Mouse (Mus musculus): ENCODE measurements around the gene Gm42674. TPM values are rescaled to one million over a fixed set of nuclear protein-coding genes. Genes with fewer than 3 reads are reported as not detected.

Gene Gm42674
- not detected for total RNA-seq (2022)

- DNase-seq (ENCODE audit: low spot score in 2 of 2): no peak
Observed at GRCm38 (mm10) chr3:90601486-90602110, at the start of gene Gm42674. Gm42674 (plus strand) TSS chr3:90601904.

GRCm38 (mm10) chr3:90552231-90552630 is 49.5 kb upstream of the Gm42674 start:
- DNase-seq (ENCODE audit: low spot score in 2 of 2): no peak

DNA sequence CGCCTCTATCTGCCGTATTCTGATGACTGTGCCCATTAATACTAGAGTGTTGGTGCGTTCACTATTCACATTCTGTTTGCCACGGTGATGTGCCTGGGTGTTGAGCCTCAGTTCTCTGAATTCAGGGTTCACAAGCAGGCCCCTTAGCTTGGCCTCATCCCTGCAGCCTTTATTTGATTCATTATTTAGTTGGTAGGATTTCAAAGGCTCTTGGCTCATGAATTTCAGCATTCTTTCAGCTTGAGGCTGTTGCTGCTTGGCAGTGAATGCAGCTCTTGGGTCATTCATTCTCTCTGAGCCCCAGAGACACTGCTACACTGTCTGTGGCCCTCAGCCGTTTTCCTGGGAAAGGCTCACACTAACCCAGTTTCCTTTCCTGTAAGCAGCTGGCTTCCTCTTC is 45.8 kb upstream of the Gm42674 start:
- DNase-seq (ENCODE audit: low spot score in 2 of 2): peak in 1 of 2 experiments; percentile 13

DNA sequence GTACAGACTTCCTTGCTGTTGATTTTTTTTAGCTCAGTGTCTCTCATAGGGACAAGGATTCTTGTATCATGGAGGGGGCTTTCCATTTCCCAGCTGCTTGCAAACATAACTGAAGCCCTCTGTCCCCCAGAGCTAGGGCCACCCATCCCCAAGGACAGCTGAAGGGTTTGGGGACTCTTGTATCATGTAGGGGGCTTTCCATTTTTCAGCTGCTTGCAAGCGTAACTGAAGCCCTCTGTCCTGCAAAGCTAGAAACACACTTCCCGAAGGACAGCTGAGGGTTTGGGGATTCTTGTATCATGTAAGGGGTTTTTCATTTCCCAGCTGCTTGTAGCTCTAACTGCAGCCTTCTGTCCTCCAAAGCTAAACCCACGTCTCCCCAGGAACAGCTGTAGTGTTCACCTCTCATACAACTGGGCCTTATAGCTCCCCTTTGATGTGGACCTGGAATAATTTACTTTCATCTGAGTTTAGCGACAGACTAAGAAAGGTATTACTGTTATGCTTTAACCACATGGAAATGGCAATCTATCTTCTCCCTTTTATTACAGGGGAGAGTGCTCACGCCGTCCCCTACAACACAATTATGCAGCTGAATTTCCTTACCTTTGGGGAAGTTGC is 41.6 kb upstream of the Gm42674 start, which contains the start of gene S100a3:
S100a3 (plus strand) TSS at position 571 of the 621 bp plus-strand sequence.
- DNase-seq (ENCODE audit: low spot score in 2 of 2): no peak

DNA sequence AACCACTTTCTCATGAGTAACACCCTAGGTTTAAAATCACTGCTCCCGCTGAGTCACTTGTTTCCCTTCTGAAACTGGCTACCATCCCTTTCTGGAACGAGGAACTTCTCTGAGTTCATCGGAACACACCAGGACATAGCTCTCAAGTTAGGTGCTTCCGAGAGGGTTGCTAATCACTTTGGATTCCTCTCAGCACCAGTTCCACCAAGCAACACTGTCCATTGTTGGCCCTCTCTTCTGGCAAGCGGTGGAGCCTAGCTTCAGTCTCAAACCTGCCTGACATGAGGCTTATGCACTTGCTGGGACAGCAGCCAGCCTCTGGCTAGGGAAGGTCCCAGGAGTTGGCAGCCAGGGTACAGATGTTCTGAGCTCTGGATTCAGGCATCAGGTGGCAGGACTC is 27.0 kb upstream of the Gm42674 start:
- DNase-seq (ENCODE audit: low spot score in 2 of 2): peak; percentile 22 to 38

GRCm38 (mm10) chr3:90575320-90575719 is 26.4 kb upstream of the Gm42674 start:
- DNase-seq (ENCODE audit: low spot score in 2 of 2): no peak

GRCm38 (mm10) chr3:90576351-90577001 is 25.2 kb upstream of the Gm42674 start:
- no peak for DNase-seq (ENCODE audit: low spot score in 2 of 2)

DNA sequence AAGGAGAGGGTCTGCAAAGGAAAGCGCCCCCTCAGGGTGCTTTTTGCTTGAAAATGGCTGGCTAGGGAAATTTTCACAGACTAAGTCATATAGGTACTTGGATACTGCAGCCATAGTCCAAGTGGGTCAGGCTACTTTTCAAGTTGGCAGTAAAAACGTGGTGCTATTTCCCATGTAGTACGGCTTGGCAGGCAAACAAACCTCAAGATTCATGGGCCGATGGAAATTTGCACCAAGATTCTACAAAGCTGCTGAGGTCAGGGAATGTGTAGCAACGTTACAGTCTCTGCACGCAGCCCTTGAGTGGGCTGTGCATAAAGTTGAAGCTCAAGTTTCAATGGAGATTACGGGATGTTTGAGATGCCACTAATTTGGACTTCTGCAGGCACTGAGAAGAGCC is 22.3 kb upstream of the Gm42674 start:
- no peak for DNase-seq (ENCODE audit: low spot score in 2 of 2)

GRCm38 (mm10) chr3:90581141-90581540 is 20.6 kb upstream of the Gm42674 start:
- DNase-seq (ENCODE audit: low spot score in 2 of 2): no peak

DNA sequence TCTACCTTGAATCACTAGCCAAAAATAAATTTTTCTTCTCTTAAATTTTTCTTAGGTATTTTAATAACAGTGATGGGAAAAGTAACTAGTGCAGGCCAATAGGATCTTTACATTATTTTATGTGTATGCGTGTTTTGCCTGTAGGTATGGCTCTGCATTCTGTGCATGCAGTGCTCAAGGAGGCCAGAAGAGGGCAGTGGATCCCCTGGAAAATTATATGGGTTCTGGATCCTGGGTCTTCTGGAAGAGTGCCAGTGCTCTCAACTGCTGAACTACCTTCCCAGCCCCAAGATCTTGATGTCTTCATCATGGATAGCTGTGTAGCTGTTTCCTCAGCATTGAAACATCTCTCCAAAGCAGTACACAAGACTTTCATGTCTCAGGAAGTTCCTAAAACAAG is 19.5 kb upstream of the Gm42674 start:
- no peak for DNase-seq (ENCODE audit: low spot score in 2 of 2)

GRCm38 (mm10) chr3:90582556-90582955 is 19.1 kb upstream of the Gm42674 start:
- no peak for DNase-seq (ENCODE audit: low spot score in 2 of 2)

DNA sequence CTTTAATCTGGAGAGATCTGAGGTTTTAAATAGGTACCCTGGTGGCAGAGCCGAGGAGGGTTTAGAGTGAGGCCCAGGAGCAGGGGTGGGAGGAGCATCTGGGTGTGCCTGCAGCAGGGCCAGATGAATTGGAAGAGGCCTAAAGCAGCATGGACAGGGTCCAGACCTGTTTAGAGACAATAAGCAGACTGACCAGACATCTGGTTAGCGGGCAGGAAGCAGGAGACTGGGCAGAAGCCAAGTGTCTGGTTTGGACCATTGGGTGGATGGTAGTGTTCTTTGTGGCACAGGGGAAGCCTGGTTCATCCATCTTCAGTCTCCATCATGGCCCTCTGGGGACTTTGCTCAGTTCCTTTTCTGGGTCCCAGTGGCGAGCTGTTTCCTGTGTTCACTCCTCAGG is 17.8 kb upstream of the Gm42674 start:
- no peak for DNase-seq (ENCODE audit: low spot score in 2 of 2)

DNA sequence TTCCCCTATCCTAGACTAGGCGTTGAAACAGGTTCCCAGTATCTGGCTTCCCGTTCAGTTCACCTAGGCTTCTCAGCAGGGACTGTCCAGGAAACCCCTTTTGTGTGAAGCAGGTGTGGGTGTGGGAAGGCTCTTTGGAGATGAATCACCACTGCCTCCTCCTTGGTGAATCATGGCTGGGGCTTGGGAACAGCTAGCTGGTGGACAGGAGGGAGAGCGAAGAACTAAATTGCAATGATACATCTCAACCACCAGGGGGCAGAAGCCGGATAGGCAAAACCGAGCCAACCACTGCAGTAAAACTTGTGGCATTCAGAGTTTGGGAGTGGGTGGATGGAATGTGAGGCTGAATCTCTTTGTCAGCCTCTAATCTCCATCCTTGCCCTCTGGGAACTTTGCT is 16.1 kb upstream of the Gm42674 start:
- no peak for DNase-seq (ENCODE audit: low spot score in 2 of 2)

- no peak for DNase-seq (ENCODE audit: low spot score in 2 of 2)
Observed at GRCm38 (mm10) chr3:90586016-90586643, 15.6 kb upstream of the Gm42674 start.

- DNase-seq (ENCODE audit: low spot score in 2 of 2): peak; percentile 75 to 81
Observed at GRCm38 (mm10) chr3:90586906-90587305, 14.8 kb upstream of the Gm42674 start.

- no peak for DNase-seq (ENCODE audit: low spot score in 2 of 2)
Observed at GRCm38 (mm10) chr3:90587361-90588101, 14.2 kb upstream of the Gm42674 start.

DNA sequence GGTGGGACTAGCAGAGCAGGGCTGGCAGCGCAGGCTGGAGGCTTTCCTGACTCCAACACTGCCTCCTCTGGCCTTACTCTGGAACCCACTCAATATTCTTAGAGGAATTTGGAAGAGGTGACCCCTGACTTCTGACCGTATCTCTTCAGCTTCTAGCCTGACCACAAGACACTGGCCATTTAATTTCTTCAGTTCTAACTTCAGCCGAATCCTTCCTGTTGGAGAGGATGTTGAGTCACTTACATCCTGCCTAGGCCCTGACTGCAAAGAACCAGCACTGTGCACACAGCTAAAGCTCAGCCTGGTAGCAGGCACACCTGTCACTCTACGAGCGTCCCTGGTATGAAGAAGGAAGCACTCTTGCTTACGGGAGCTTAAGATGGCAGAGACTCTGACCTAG is 12.3 kb upstream of the Gm42674 start:
- no peak for DNase-seq (ENCODE audit: low spot score in 2 of 2)

GRCm38 (mm10) chr3:90589947-90590346 is 11.8 kb upstream of the Gm42674 start, which contains the start of gene S100a2:
S100a2 (plus strand) TSS chr3:90590247.
- no peak for DNase-seq (ENCODE audit: low spot score in 2 of 2)

- DNase-seq (ENCODE audit: low spot score in 2 of 2): no peak
Observed at GRCm38 (mm10) chr3:90594466-90594865, 7.2 kb upstream of the Gm42674 start.

DNA sequence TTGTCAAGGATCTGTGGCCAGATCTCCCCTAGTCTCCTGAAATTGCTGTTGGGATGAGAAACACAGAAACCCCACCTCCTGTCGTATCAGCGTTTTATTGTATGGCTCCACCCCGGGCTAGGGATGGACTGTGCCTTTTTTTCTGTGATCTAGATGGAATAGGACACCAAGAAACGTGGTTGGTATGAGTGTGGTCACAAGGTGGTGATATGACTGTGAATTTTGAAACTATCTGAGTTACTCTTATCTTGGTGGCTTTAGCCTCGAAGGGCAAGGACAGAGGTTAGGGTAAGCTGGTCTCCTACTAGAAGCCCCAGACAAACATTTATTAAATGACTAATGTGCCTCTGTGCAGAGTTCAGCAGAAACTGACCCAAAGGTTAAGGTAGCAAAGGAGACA is 6.1 kb upstream of the Gm42674 start:
- no peak for DNase-seq (ENCODE audit: low spot score in 2 of 2)

- DNase-seq (ENCODE audit: low spot score in 2 of 2): no peak
Observed at GRCm38 (mm10) chr3:90596810-90597209, 4.9 kb upstream of the Gm42674 start.
